Mouse (Mus musculus): ENCODE data around the gene Man2c1. TPM values are rescaled to one million over a fixed set of nuclear protein-coding genes. Genes with fewer than 3 reads are reported as not detected.
A peak's percentile ranks its signal among the peaks of the same experiment; 100 is the strongest.

The Man2c1 gene
- polyA plus RNA-seq, 1 experiment from 2014 or later = 70.7 TPM

- no peaks in the 10 kb centered on the region for H3K9me3 ChIP-seq
- 0% methylated on average over 24 of the region's 24 CpGs for WGBS
- peak within 1 kb of the TSS; percentile 84 for H3K4me2 ChIP-seq
- peaks cover 21% of the 10 kb centered on the region; the same call in 1 of the 2 replicates for H3K36me3 ChIP-seq
- peak within 1 kb of the TSS; percentile 67 for H3K9ac ChIP-seq (replicated peaks)
- H3K4me1 ChIP-seq (replicated peaks) = peaks cover 11% of the 10 kb centered on the region
- no peaks in the 10 kb centered on the region for H3K27me3 ChIP-seq
- peak within 1 kb of the TSS; percentile 66 for H3K4me3 ChIP-seq (replicated peaks)
- no peak within 1 kb of the TSS for H3K27ac ChIP-seq
- ATAC-seq (ENCODE audit: insufficient number of reproducible peaks, insufficient read depth, low FRiP score, low TSS enrichment, low read depth) = peak; percentile 80
Observed at GRCm38 (mm10) chr9:57158013-57158470, 27.6 kb downstream of the Man2c1 start, which contains the start of gene Commd4. Commd4 (minus strand) TSS chr9:57158331.

GRCm38 (mm10) chr9:57158506-57158905 is 28.0 kb downstream of the Man2c1 start:
- H3K4me2 ChIP-seq = peak overlapping the region; percentile 84
- WGBS = 45% methylated on average over 11 of the region's 11 CpGs
- H3K36me3 ChIP-seq = peaks cover 21% of the 10 kb centered on the region; the same call in 1 of the 2 replicates
- H3K27me3 ChIP-seq = no peaks in the 10 kb centered on the region
- no peak overlapping the region for H3K27ac ChIP-seq
- no peak for ATAC-seq (ENCODE audit: insufficient number of reproducible peaks, insufficient read depth, low FRiP score, low TSS enrichment, low read depth)
- peak overlapping the region; percentile 66 for H3K4me3 ChIP-seq (replicated peaks)
- H3K9ac ChIP-seq (replicated peaks) = 0 out of 2 replicates have a peak overlapping the region, but pooled peaks have one; percentile 67
- peaks cover 11% of the 10 kb centered on the region for H3K4me1 ChIP-seq (replicated peaks)
- no peaks in the 10 kb centered on the region for H3K9me3 ChIP-seq

- 23% methylated on average over 3 of the region's 3 CpGs for WGBS
- Histone ChIP-seq H3K9ac (replicated peaks) (no peak overlapping the region), H3K4me2 (no peak overlapping the region), H3K4me3 (replicated peaks) (no peak overlapping the region), H3K27ac (no peak overlapping the region), H3K9me3 (no peaks in the 10 kb centered on the region), H3K27me3 (no peaks in the 10 kb centered on the region), H3K4me1 (replicated peaks) (peaks cover 2% of the 10 kb centered on the region), H3K36me3 (no peaks in the 10 kb centered on the region)
- ATAC-seq (ENCODE audit: insufficient number of reproducible peaks, insufficient read depth, low FRiP score, low TSS enrichment, low read depth) = no peak
Observed at GRCm38 (mm10) chr9:57162496-57162895, 32.0 kb downstream of the Man2c1 start.

- Histone ChIP-seq H3K4me3 (replicated peaks) (no peak overlapping the region), H3K4me2 (no peak overlapping the region), H3K27ac (no peak overlapping the region), H3K27me3 (no peaks in the 10 kb centered on the region), H3K9me3 (no peaks in the 10 kb centered on the region), H3K36me3 (no peaks in the 10 kb centered on the region), H3K9ac (replicated peaks) (no peak overlapping the region), H3K4me1 (replicated peaks) (no peaks in the 10 kb centered on the region)
- WGBS = 30% methylated on average over 2 of the region's 2 CpGs
- ATAC-seq (ENCODE audit: insufficient number of reproducible peaks, insufficient read depth, low FRiP score, low TSS enrichment, low read depth) = no peak
Observed at GRCm38 (mm10) chr9:57163137-57163536, 32.6 kb downstream of the Man2c1 start.

GRCm38 (mm10) chr9:57166173-57166572 is 35.7 kb downstream of the Man2c1 start:
- Histone ChIP-seq H3K4me1 (replicated peaks) (no peaks in the 10 kb centered on the region), H3K9me3 (no peaks in the 10 kb centered on the region), H3K36me3 (no peaks in the 10 kb centered on the region), H3K27ac (no peak overlapping the region), H3K4me2 (no peak overlapping the region), H3K27me3 (no peaks in the 10 kb centered on the region), H3K9ac (replicated peaks) (no peak overlapping the region), H3K4me3 (replicated peaks) (no peak overlapping the region)
- WGBS = 88% methylated on average over 2 of the region's 2 CpGs
- ATAC-seq (ENCODE audit: insufficient number of reproducible peaks, insufficient read depth, low FRiP score, low TSS enrichment, low read depth) = no peak

GRCm38 (mm10) chr9:57168411-57168810 is 37.9 kb downstream of the Man2c1 start:
- no peak overlapping the region for H3K27ac ChIP-seq
- H3K4me3 ChIP-seq (replicated peaks) = no peak overlapping the region
- no peak overlapping the region for H3K4me2 ChIP-seq
- no peak overlapping the region for H3K9ac ChIP-seq (replicated peaks)
- WGBS = 84% methylated on average over 5 of the region's 5 CpGs
- no peaks in the 10 kb centered on the region for H3K27me3 ChIP-seq
- no peak for ATAC-seq (ENCODE audit: insufficient number of reproducible peaks, insufficient read depth, low FRiP score, low TSS enrichment, low read depth)
- H3K36me3 ChIP-seq = no peaks in the 10 kb centered on the region
- H3K4me1 ChIP-seq (replicated peaks) = no peaks in the 10 kb centered on the region
- H3K9me3 ChIP-seq = no peaks in the 10 kb centered on the region

Other genes with a start within 250 kb of the Man2c1 start
- gene Snx33, start 202.3 kb upstream of the Man2c1 start, polyA plus RNA-seq (2016; fragmentation: Nextera tagmentation; extraction: Ambion mirVana) = 12.2 and 14.1 TPM in 2 replicates
- gene Imp3, start 193.2 kb upstream of the Man2c1 start, polyA plus RNA-seq (2016; fragmentation: Nextera tagmentation; extraction: Ambion mirVana) = 77.9 and 80.1 TPM in 2 replicates
- gene Snupn, start 179.8 kb upstream of the Man2c1 start, polyA plus RNA-seq (2016; fragmentation: Nextera tagmentation; extraction: Ambion mirVana) = 27.1 and 29.2 TPM in 2 replicates
- gene Ptpn9, start 135.8 kb upstream of the Man2c1 start, polyA plus RNA-seq (2016; fragmentation: Nextera tagmentation; extraction: Ambion mirVana) = 39.2 and 41.7 TPM in 2 replicates
- gene Sin3a, start 58.6 kb upstream of the Man2c1 start, polyA plus RNA-seq (2016; fragmentation: Nextera tagmentation; extraction: Ambion mirVana) = 42.1 and 54.4 TPM in 2 replicates
- gene Neil1, start 17.6 kb downstream of the Man2c1 start, polyA plus RNA-seq (2016; fragmentation: Nextera tagmentation; extraction: Ambion mirVana) = 7.8 and 8.1 TPM in 2 replicates
- 77.9 and 91.6 TPM in 2 replicates for gene Commd4, start 27.6 kb downstream of the Man2c1 start, polyA plus RNA-seq (2016; fragmentation: Nextera tagmentation; extraction: Ambion mirVana)
- not detected in 2 replicates for gene Trcg1, start 105.9 kb downstream of the Man2c1 start, polyA plus RNA-seq (2016; fragmentation: Nextera tagmentation; extraction: Ambion mirVana)
- gene 1700017B05Rik, start 131.9 kb downstream of the Man2c1 start, polyA plus RNA-seq (2016; fragmentation: Nextera tagmentation; extraction: Ambion mirVana) = 15.3 and 16.3 TPM in 2 replicates

Data from limb, embryonic 12.5 days (tissue).